Mouse (Mus musculus) erythroblast, adult 5-6 weeks (primary cell): ENCODE data around the gene Selenow. TPM values are rescaled to one million over a fixed set of nuclear protein-coding genes. Genes with fewer than 3 reads are reported as not detected.

Experiments
- ATAC-seq: replicated peaks from 2 replicates; pipeline ENCODE4 v1.8.0; 2016; ENCODE audit warnings: moderate number of reproducible peaks, mild to moderate bottlenecking, moderate TSS enrichment, inconsistent platforms; ENCODE audit not compliant: poor library complexity, low FRiP score, severe bottlenecking
- total RNA-seq, 2 experiments: library from RNA; stranded (forward) in 1 of 2; stranded (reverse) in 1 of 2; fragments of 150-400 nt in 1 of 2; fragments of 200-764, 138-1000 nt in 1 of 2; gene quantifications; 2 replicates each; pipeline versions ENCODE4 v1.2.3 to v1.2.4; 2015 to 2017; ENCODE audit warnings: low replicate concordance in 2 of 2

Selenow gene
- 36.8 and 50.1 TPM in 2 replicates for total RNA-seq (2015; ENCODE audit: low replicate concordance)
- 7.5 and 11.2 TPM in 2 replicates for total RNA-seq (2017; ENCODE audit: low replicate concordance)

- ATAC-seq: peak; percentile 99
Observed at GRCm38 (mm10) chr7:15922220-15922773, at the start of gene Selenow. Gene Selenow, minus strand, starts transcription at chr7:15922402.

GRCm38 (mm10) chr7:15969674-15970073, 47.5 kb upstream of the Selenow start:
- no peak for ATAC-seq

GRCm38 (mm10) chr7:15968322-15968721, 46.1 kb upstream of the Selenow start:
- no peak for ATAC-seq

- peak; percentile 75 for ATAC-seq
Observed at GRCm38 (mm10) chr7:15967312-15967711, 45.1 kb upstream of the Selenow start, which contains the start of gene Ehd2. Gene Ehd2, minus strand, starts transcription at chr7:15967567.

GRCm38 (mm10) chr7:15966489-15966888, 44.3 kb upstream of the Selenow start:
- ATAC-seq: no peak

- no peak for ATAC-seq
Observed at GRCm38 (mm10) chr7:15963798-15964652, 41.8 kb upstream of the Selenow start.

GRCm38 (mm10) chr7:15962311-15963288, 40.4 kb upstream of the Selenow start:
- no peak for ATAC-seq

- ATAC-seq: no peak
Observed at GRCm38 (mm10) chr7:15961798-15962197, 39.6 kb upstream of the Selenow start.

GRCm38 (mm10) chr7:15961239-15961638, 39.0 kb upstream of the Selenow start:
- no peak for ATAC-seq

- no peak for ATAC-seq
Observed at GRCm38 (mm10) chr7:15960691-15961090, 38.5 kb upstream of the Selenow start.

GRCm38 (mm10) chr7:15956143-15956542, 33.9 kb upstream of the Selenow start:
- no peak for ATAC-seq

GRCm38 (mm10) chr7:15955509-15955908, 33.3 kb upstream of the Selenow start:
- no peak for ATAC-seq

GRCm38 (mm10) chr7:15954978-15955443, 32.8 kb upstream of the Selenow start:
- peak; percentile 50 for ATAC-seq

- ATAC-seq: peak; percentile 75
Observed at GRCm38 (mm10) chr7:15954436-15954835, 32.2 kb upstream of the Selenow start.

GRCm38 (mm10) chr7:15953307-15954074, 31.3 kb upstream of the Selenow start:
- ATAC-seq: no peak

- peak; percentile 80 for ATAC-seq
Observed at GRCm38 (mm10) chr7:15952416-15952815, 30.2 kb upstream of the Selenow start.

GRCm38 (mm10) chr7:15950008-15950407, 27.8 kb upstream of the Selenow start:
- no peak for ATAC-seq

- no peak for ATAC-seq
Observed at GRCm38 (mm10) chr7:15949216-15949790, 27.1 kb upstream of the Selenow start.
